Mouse (Mus musculus) retina, postnatal 1 day (tissue): ENCODE measurements around the gene Rnf187.
A peak's percentile ranks its signal among the peaks of the same experiment; 100 is the strongest.

Experiments used
- DNase-seq: peaks from one replicate; pipeline ENCODE4 v3.0.0-alpha.2; 2012

The Rnf187 gene

GRCm38 (mm10) chr11:58938322-58939087, at the start of gene Rnf187:
TSS of gene Rnf187 (minus strand) at chr11:58938916.
- peak; percentile 96 for DNase-seq

- no peak for DNase-seq
These were observed 46.7 kb upstream of the Rnf187 start for GRCm38 (mm10) chr11:58985299-58985917.

GRCm38 (mm10) chr11:58984657-58985056, 45.9 kb upstream of the Rnf187 start:
- DNase-seq: no peak

GRCm38 (mm10) chr11:58983691-58984341, 45.1 kb upstream of the Rnf187 start:
- DNase-seq: no peak

- DNase-seq: no peak
These were observed 43.9 kb upstream of the Rnf187 start for GRCm38 (mm10) chr11:58982471-58983097.

- DNase-seq: peak; percentile 69
These were observed 43.1 kb upstream of the Rnf187 start for GRCm38 (mm10) chr11:58981541-58982447.

- DNase-seq: no peak
These were observed 41.8 kb upstream of the Rnf187 start for GRCm38 (mm10) chr11:58980381-58980990.

- no peak for DNase-seq
These were observed 40.9 kb upstream of the Rnf187 start for GRCm38 (mm10) chr11:58979661-58980060.

- DNase-seq: no peak
These were observed 40.5 kb upstream of the Rnf187 start for GRCm38 (mm10) chr11:58979183-58979582.

- DNase-seq: no peak
These were observed 40.0 kb upstream of the Rnf187 start for GRCm38 (mm10) chr11:58978706-58979030.

GRCm38 (mm10) chr11:58978027-58978705, 39.5 kb upstream of the Rnf187 start, which contains the start of gene Trim11:
TSS of gene Trim11 (plus strand) at chr11:58978093.
- DNase-seq: peak; percentile 87

- DNase-seq: no peak
These were observed 38.9 kb upstream of the Rnf187 start for GRCm38 (mm10) chr11:58977607-58978026.

- DNase-seq: no peak
These were observed 38.4 kb upstream of the Rnf187 start for GRCm38 (mm10) chr11:58977150-58977549.

GRCm38 (mm10) chr11:58974414-58974813, 35.7 kb upstream of the Rnf187 start:
- DNase-seq: no peak

- no peak for DNase-seq
These were observed 33.1 kb upstream of the Rnf187 start for GRCm38 (mm10) chr11:58971796-58972195.

GRCm38 (mm10) chr11:58970831-58971530, 32.3 kb upstream of the Rnf187 start:
- no peak for DNase-seq

- DNase-seq: no peak
These were observed 30.9 kb upstream of the Rnf187 start for GRCm38 (mm10) chr11:58969659-58970058.

- no peak for DNase-seq
These were observed 30.3 kb upstream of the Rnf187 start for GRCm38 (mm10) chr11:58969027-58969426.

- no peak for DNase-seq
These were observed 29.8 kb upstream of the Rnf187 start for GRCm38 (mm10) chr11:58968551-58968950.

- DNase-seq: peak; percentile 42
These were observed 28.6 kb upstream of the Rnf187 start for GRCm38 (mm10) chr11:58967346-58967745.
